Mouse (Mus musculus) forebrain, embryonic 13.5 days (tissue): ENCODE measurements around the gene Ebf4. TPM values are rescaled to one million over a fixed set of nuclear protein-coding genes. Genes with fewer than 3 reads are reported as not detected.

Experiments
- ATAC-seq: fragments of 200-750 bp; cut with Nextera tagmentation; 2 replicates; pipeline ENCODE4 v1.8.0; 2017
- H3K27ac ChIP-seq: fragments of 300-500 bp; sonication (generic); 2 replicates; pipeline ENCODE4 v1.5.1; 2015; ENCODE audit warnings: inconsistent platforms, mild to moderate bottlenecking, moderate library complexity
- H3K27me3 ChIP-seq: fragments of 300-500 bp; sonication (generic); 2 replicates; pipeline ENCODE4 v1.6.1; 2015; ENCODE audit warnings: mild to moderate bottlenecking, inconsistent platforms
- H3K36me3 ChIP-seq: fragments of 300-500 bp; sonication (generic); 2 replicates; pipeline ENCODE4 v1.6.1; 2015; ENCODE audit warnings: mild to moderate bottlenecking, inconsistent platforms; ENCODE audit not compliant: poor library complexity, severe bottlenecking
- H3K4me1 ChIP-seq: fragments of 300-500 bp; sonication (generic); 2 replicates; pipeline ENCODE4 v1.6.1; 2015; ENCODE audit warnings: inconsistent platforms
- H3K4me2 ChIP-seq: fragments of 300-500 bp; sonication (generic); 2 replicates; pipeline ENCODE4 v1.6.1; 2015; ENCODE audit warnings: inconsistent platforms, mild to moderate bottlenecking, moderate library complexity
- H3K4me3 ChIP-seq: fragments of 300-500 bp; sonication (generic); 2 replicates; pipeline ENCODE4 v1.5.1; 2015; ENCODE audit warnings: mild to moderate bottlenecking, inconsistent platforms
- H3K9ac ChIP-seq: fragments of 300-500 bp; sonication (generic); 2 replicates; pipeline ENCODE4 v1.6.1; 2015; ENCODE audit warnings: mild to moderate bottlenecking, inconsistent platforms
- H3K9me3 ChIP-seq: fragments of 300-500 bp; sonication (generic); replicated peaks from 2 replicates; pipeline ENCODE4 v1.6.1; 2016; ENCODE audit warnings: inconsistent platforms
- WGBS: fragments of 180-500 bp; shearing (Covaris S2); methylation state at CpG from one replicate; pipeline ENCODE4 v1.1.7; 2015; 5-methylcytosine and 5-hydroxymethylcytosine counted together
- polyA plus RNA-seq: library from polyadenylated mRNA; unstranded; fragments of >200 nt; fragmentation: Nextera tagmentation; extraction: Ambion mirVana; gene quantifications from 2 replicates; pipeline ENCODE4 v1.2.1, GENCODE M21; 2015

The Ebf4 gene
- polyA plus RNA-seq, 1 experiment from 2014 or later: 2.6 TPM

DNA sequence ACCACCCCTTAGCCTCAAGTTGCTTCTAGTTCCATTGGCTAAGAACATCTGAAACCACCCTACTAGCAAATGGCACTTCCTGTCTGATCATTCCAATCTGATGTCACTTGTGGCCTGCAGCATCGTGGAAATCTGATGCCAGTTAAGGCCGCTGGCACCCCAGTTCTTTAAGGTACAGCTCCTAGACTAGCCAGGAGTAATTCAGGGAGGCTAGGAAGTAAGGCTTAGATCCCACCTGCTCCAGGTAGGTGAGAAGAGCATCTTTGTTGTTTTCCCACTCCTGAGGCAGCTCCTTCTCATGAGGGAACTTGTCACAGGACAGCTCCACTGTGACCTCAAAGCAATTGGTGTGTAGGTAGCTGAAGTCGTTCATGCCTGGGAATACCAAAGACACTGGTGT is 97.9 kb downstream of the Ebf4 start:
- Histone ChIP-seq H3K4me2 (no peak overlapping the region), H3K4me1 (peaks cover 13% of the 10 kb centered on the region), H3K4me3 (no peak overlapping the region), H3K9ac (no peak overlapping the region), H3K27ac (no peak overlapping the region), H3K36me3 (peaks cover 19% of the 10 kb centered on the region), H3K9me3 (no peaks in the 10 kb centered on the region), H3K27me3 (peaks cover under 1% of the 10 kb centered on the region; the same call in 1 of the 2 replicates)
- ATAC-seq: no peak
- 93% methylated on average over 3 of the region's 3 CpGs for WGBS

DNA sequence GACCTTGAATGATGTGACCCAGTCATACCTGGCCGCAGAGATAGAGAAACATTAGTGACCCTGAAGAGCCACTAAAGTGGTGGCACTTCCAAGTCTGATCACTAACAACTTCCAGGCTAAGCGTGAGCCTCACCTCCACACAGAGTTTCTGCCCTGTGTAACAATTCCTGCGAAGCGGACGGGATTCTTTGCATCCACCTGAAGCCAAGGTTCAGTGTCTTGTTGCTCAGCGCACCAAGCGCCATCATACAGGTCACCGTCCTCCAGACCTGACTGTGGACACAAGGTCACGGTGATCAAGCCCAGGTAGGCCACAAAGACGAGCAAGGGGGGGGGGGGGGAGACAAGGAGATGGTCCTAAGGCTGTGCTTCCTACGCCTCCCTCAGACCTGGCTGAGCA is 100.7 kb downstream of the Ebf4 start:
- no peak overlapping the region for H3K9ac ChIP-seq
- 92% methylated on average over 11 of the region's 11 CpGs for WGBS
- H3K9me3 ChIP-seq: no peaks in the 10 kb centered on the region
- peaks cover 17% of the 10 kb centered on the region for H3K4me1 ChIP-seq
- H3K36me3 ChIP-seq: peaks cover 16% of the 10 kb centered on the region
- peaks cover 12% of the 10 kb centered on the region for H3K27me3 ChIP-seq
- H3K27ac ChIP-seq: no peak overlapping the region
- H3K4me3 ChIP-seq: no peak overlapping the region
- no peak overlapping the region for H3K4me2 ChIP-seq
- no peak for ATAC-seq

DNA sequence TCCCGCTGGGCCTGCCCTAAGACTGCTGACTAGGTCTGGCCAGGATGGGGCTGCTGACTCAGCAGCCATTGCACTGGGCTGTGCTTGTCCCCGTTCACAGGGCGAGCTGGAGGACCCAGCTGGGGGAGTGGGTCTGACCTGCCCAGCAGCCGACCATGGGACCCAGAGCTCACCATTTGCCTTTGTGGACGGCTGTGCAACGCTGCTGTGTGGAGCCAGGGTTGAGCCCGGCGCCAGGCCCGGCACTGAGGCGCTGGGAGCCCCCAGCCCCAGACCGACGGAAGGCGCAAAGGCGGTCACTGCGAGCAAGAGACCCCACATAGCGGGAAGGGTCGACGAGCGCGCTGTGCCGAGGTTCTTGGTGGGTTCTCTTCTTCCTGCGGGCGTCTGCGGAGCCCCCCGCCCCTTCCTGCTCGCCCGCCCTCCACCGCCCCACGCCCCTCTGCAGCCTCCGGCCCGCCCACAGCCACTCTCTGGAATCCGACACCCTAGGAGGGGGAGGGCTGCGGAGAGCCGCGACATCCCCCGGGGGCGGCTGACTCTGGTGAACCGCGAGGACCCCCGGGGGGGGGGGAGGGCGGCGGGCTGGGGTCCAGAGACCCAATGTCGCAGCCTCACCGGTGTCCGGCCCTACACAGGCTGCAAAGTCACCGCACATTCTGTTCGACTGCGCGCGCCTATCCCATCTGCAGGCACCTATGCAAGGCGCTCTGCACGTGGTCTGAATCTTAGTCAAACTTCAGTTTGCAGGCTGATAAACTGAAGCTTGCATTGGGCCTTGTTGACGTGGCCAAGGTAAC is 102.4 kb downstream of the Ebf4 start, which contains the start of gene Cpxm1:
Gene Cpxm1, minus strand, starts transcription at position 389 of the 800 bp plus-strand sequence.
- peak; percentile 85 for ATAC-seq
- peak within 1 kb of the TSS; percentile 78 for H3K9ac ChIP-seq
- H3K27me3 ChIP-seq: peaks cover 12% of the 10 kb centered on the region
- under 1% methylated on average over 42 of the region's 53 CpGs for WGBS
- H3K4me2 ChIP-seq: peak within 1 kb of the TSS; percentile 95
- H3K9me3 ChIP-seq: no peaks in the 10 kb centered on the region
- peaks cover 17% of the 10 kb centered on the region for H3K4me1 ChIP-seq
- H3K27ac ChIP-seq: no peak within 1 kb of the TSS; the same call in 1 of the 2 replicates
- peak within 1 kb of the TSS; percentile 57 for H3K4me3 ChIP-seq
- peaks cover 14% of the 10 kb centered on the region for H3K36me3 ChIP-seq

DNA sequence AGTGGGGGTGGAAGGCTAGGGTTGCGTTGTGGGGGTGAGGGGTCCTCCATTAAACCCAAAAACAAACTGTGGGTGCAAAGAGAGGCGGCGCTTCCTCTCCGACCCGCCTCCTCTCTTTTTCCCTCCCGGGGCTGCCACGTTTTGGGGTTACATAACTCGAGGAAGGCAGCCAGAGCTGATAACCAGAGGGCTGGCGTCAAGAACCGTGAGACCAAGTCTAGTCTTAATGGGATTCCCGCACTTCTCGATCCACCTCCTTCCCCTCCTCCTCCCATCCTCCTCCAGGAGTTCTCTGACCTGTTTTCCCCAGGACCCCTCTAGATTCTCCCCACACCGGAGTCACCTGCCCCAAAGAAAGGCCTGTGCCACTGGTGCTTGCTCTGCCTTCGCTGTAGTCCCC is 103.1 kb downstream of the Ebf4 start:
- no peak overlapping the region for H3K27ac ChIP-seq
- H3K4me2 ChIP-seq: peak overlapping the region; percentile 95
- H3K4me3 ChIP-seq: peak overlapping the region; percentile 57
- ATAC-seq: no peak
- peaks cover 11% of the 10 kb centered on the region for H3K36me3 ChIP-seq
- H3K4me1 ChIP-seq: peaks cover 17% of the 10 kb centered on the region
- no peak overlapping the region for H3K9ac ChIP-seq
- peaks cover 19% of the 10 kb centered on the region for H3K27me3 ChIP-seq
- no peaks in the 10 kb centered on the region for H3K9me3 ChIP-seq
- 14% methylated on average over 14 of the region's 14 CpGs for WGBS

DNA sequence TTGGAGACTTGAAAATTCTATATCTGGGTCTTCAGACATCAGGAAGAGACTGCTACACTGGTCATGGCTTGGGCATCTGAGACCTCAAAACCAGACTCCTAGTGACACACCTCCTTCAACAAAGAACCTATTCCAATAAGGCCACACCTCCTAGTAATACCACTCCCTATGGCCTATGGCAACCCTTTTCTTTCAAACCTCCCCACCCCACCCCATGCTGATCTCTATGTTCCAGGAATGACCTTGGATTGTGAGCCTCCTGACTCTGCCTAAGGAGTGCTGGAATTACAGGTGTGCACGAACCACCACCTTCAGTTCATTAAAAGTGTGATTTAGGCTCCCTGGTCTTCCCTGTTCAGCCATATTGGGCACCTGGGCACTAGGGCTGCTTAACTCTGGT is 105.1 kb downstream of the Ebf4 start:
- Histone ChIP-seq H3K4me1 (peaks cover 17% of the 10 kb centered on the region), H3K27me3 (peaks cover 19% of the 10 kb centered on the region), H3K36me3 (no peaks in the 10 kb centered on the region; the same call in 1 of the 2 replicates), H3K4me3 (no peak overlapping the region), H3K9me3 (no peaks in the 10 kb centered on the region), H3K4me2 (no peak overlapping the region), H3K9ac (no peak overlapping the region), H3K27ac (no peak overlapping the region)
- WGBS: 91% methylated on average over 1 of the region's 1 CpGs
- no peak for ATAC-seq

DNA sequence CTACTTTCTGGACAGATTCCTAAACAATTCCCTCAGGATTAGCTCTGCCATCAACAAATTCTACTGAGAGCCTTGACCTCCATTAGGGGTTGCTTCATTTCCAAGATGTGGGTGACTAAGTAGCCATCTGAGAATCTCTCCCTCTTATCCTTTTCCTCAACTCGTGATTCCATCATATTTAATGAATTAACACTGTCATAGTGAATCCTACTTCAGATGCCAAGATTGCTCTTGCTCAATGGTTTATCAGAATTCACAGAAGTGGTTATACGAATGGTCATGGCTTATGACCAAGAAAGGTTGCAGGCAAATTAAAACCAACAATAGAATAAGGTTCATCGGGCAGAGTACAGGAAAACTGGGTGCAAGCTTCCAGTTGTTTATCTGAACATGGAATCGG is 106.9 kb downstream of the Ebf4 start:
- WGBS: 84% methylated on average over 4 of the region's 4 CpGs
- no peaks in the 10 kb centered on the region for H3K36me3 ChIP-seq

DNA sequence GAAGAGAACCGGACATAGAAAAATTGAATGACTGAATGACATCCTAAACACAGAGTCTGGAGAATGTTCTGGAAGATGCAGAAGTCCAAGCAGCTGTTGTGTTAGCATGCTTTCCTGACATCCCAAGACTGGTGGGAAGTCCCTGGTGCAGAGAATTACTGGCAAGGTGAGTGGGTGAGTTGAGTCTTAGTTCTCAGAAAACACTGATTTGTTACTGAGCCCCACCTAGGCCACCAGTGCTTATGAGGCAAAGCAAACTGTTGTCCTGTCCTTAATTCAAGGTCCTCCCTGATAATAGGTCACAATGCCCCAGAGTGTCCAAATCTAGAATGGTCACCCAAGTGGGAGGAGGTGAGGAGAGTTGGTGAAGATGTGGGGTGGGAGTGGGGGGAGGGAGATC is 110.0 kb downstream of the Ebf4 start, which contains the start of the genes Gm28372 and 1700020A23Rik:
Gene Gm28372, plus strand, starts transcription at position 301 of the 400 bp plus-strand sequence.
Gene 1700020A23Rik, plus strand, starts transcription at position 321 of the 400 bp plus-strand sequence.
- H3K9ac ChIP-seq: no peak within 1 kb of the TSS
- 83% methylated on average over 1 of the region's 1 CpGs for WGBS
- no peaks in the 10 kb centered on the region for H3K9me3 ChIP-seq
- no peak within 1 kb of the TSS for H3K27ac ChIP-seq
- no peak within 1 kb of the TSS for H3K4me2 ChIP-seq
- no peaks in the 10 kb centered on the region for H3K36me3 ChIP-seq
- 0 out of 2 replicates have a peak, but pooled peaks cover 6% of the 10 kb centered on the region for H3K4me1 ChIP-seq
- peaks cover 15% of the 10 kb centered on the region; the same call in 1 of the 2 replicates for H3K27me3 ChIP-seq
- no peak for ATAC-seq
- H3K4me3 ChIP-seq: no peak within 1 kb of the TSS

More for the DNA sequence above, 106.9 kb downstream of the Ebf4 start:
- Histone ChIP-seq H3K9me3 (no peaks in the 10 kb centered on the region), H3K4me3 (no peak overlapping the region), H3K9ac (no peak overlapping the region), H3K27me3 (peaks cover 25% of the 10 kb centered on the region), H3K4me1 (peaks cover 12% of the 10 kb centered on the region), H3K4me2 (no peak overlapping the region), H3K27ac (no peak overlapping the region)
- no peak for ATAC-seq

DNA sequence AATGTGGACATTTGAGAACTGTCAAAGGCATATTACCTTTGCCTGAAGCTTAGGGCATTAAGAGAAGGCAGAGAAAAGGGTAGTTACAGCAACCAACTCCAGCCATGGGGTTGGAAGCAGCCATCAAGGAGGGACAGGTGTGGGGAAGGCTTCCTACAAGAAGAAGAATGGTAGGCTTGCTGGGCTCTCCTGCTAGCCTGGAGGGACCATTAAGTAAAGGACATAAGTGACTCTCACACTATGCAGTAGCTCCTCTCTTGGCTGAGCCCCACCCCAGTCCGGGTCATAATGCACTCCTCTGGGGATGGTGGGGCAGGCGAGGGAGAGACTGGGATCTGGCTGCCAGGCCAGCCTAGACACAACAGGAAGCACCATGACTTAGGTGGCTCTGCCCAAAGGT is 111.2 kb downstream of the Ebf4 start, which contains the start of gene Tmem239:
Gene Tmem239, plus strand, starts transcription at position 301 of the 400 bp plus-strand sequence.
- no peak within 1 kb of the TSS for H3K4me3 ChIP-seq
- peaks cover 15% of the 10 kb centered on the region; the same call in 1 of the 2 replicates for H3K27me3 ChIP-seq
- no peak within 1 kb of the TSS for H3K9ac ChIP-seq
- H3K4me1 ChIP-seq: peaks cover 6% of the 10 kb centered on the region; the same call in 1 of the 2 replicates
- H3K9me3 ChIP-seq: no peaks in the 10 kb centered on the region
- H3K4me2 ChIP-seq: no peak within 1 kb of the TSS
- ATAC-seq: no peak
- 68% methylated on average over 2 of the region's 2 CpGs for WGBS
- H3K27ac ChIP-seq: no peak within 1 kb of the TSS
- no peaks in the 10 kb centered on the region for H3K36me3 ChIP-seq

DNA sequence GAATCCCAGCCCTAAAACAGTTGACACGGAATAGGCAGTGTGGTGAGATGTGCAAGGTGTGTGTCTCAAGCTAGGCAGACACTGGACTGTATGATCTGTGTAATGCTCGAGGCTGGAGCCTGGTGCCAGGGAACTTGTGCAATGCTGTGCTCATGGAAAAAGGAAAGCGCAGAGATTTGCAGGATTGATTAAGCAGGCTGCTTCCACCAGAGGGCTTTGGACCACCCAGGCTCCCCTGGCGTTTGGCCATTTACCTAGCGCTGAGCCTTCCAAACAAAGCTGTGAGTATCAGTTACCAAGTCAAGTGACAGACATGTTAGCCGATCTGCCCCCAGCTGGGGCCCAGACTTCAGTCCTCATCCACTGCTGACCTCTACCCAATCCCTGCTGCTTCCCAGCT is 113.2 kb downstream of the Ebf4 start:
- Histone ChIP-seq H3K36me3 (no peaks in the 10 kb centered on the region), H3K9ac (no peak overlapping the region), H3K4me1 (peaks cover 11% of the 10 kb centered on the region; the same call in 1 of the 2 replicates), H3K27me3 (peaks cover 8% of the 10 kb centered on the region; the same call in 1 of the 2 replicates), H3K4me3 (no peak overlapping the region), H3K4me2 (no peak overlapping the region), H3K9me3 (no peaks in the 10 kb centered on the region), H3K27ac (no peak overlapping the region)
- WGBS: 13% methylated on average over 6 of the region's 6 CpGs
- 0 out of 2 replicates have a peak, but pooled peaks have one; percentile 50 for ATAC-seq

DNA sequence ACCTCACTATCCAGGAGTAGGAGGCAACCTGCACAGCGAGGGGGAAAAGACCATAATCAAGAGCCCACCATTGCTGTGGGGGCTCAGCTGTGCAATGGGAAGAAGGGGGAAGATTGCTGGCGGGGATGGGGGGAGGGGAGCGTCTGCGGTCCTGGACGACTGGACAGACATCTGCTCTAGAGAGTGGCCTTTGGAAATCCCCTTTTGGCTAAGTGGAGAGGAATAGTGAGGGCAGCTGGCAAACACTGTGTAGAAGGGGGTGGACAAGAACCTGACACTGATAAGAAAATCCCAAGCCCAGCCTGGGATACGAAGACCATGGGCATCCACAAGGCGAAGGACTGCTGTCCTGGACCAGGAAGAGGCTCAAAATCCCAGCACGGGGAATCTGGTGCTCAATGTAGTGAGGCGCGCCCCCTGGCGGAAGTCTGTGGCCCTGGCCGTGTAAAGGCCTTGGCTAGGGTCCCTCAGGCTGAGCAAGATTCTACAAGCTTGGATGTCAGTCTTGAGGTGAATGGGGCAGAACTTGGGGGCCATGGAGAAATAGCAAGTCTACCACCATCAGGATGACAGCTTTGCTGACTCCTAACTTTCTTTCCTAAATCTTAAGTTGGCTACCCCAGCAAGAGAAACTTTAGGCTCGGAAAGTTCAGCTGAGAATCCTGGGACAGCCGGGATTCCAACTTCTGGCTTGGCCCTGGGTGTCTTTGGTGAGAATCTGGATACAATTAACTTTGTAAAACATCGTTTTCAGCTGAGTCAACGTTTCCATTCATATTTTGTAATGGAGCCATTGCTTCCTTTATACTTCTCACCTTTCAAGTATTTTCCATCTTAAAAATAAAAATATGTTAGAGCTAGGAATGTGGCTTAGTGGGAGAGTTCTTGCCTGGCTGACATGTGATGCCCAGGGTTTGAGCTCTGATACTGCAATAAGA is 116.9 kb downstream of the Ebf4 start:
- Histone ChIP-seq H3K4me3 (no peak overlapping the region), H3K4me1 (peaks cover 11% of the 10 kb centered on the region; the same call in 1 of the 2 replicates), H3K27ac (no peak overlapping the region), H3K4me2 (no peak overlapping the region), H3K9me3 (no peaks in the 10 kb centered on the region), H3K9ac (no peak overlapping the region), H3K36me3 (no peaks in the 10 kb centered on the region), H3K27me3 (peaks cover 2% of the 10 kb centered on the region; the same call in 1 of the 2 replicates)
- ATAC-seq: peak; percentile 83
- 35% methylated on average over 16 of the region's 16 CpGs for WGBS

DNA sequence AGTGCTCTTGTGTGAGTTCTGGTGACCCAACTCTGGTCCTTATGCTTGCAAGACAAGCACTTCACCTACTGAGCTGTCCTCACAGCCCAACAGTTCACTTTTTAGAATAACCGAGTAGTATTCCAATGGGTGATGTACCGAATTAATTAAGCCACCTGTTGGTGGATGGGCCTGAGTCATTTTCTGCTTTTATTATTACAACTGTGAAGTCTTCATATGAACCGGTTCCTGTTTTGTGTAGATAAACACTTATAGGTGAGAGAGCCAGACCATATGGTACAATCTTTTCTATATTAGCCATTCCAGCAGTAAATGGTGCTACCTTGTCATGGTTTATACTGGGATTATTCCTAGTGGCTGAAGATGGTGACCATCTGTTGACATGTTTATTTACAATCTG is 117.8 kb downstream of the Ebf4 start:
- Histone ChIP-seq H3K4me2 (no peak overlapping the region), H3K9ac (no peak overlapping the region), H3K4me3 (no peak overlapping the region), H3K27me3 (no peaks in the 10 kb centered on the region), H3K4me1 (peaks cover 11% of the 10 kb centered on the region; the same call in 1 of the 2 replicates), H3K36me3 (no peaks in the 10 kb centered on the region), H3K9me3 (no peaks in the 10 kb centered on the region), H3K27ac (no peak overlapping the region)
- ATAC-seq: no peak
- 86% methylated on average over 3 of the region's 3 CpGs for WGBS
